Mouse (Mus musculus) CH12.LX (cell line): ENCODE data around the gene Gpr3.

Experiments
- CHD2 ChIP-seq: IDR thresholded peaks from 2 replicates; pipeline ENCODE4 v1.6.1; 2011; ENCODE audit warnings: low read length, improper control_type of control experiment
- CTCF ChIP-seq, 2 experiments: IDR thresholded peaks in 1 of 2; conservative IDR thresholded peaks in 1 of 2; 2 replicates each; pipeline ENCODE4 v1.5.1; 2011 to 2012; ENCODE audit warnings: low read depth in 2 of 2, low read length in 2 of 2, improper control_type of control experiment in 1 of 2, inconsistent platforms in 1 of 2, mild to moderate bottlenecking in 1 of 2, moderate library complexity in 1 of 2
- EP300 ChIP-seq: IDR thresholded peaks from 2 replicates; pipeline ENCODE4 v1.6.1; 2011; ENCODE audit warnings: low read length, improper control_type of control experiment
- MAX ChIP-seq: IDR thresholded peaks from 2 replicates; pipeline ENCODE4 v1.6.1; 2011; ENCODE audit warnings: low read length, improper control_type of control experiment
- MEF2A ChIP-seq: IDR thresholded peaks from 2 replicates; pipeline ENCODE4 v1.6.1; 2014; ENCODE audit warnings: low read depth, mild to moderate bottlenecking, inconsistent platforms, low read length, improper control_type of control experiment, borderline replicate concordance
- MYC ChIP-seq: IDR thresholded peaks from 2 replicates; pipeline ENCODE4 v1.6.1; 2011; ENCODE audit warnings: low read depth, mild to moderate bottlenecking, improper control_type of control experiment, low read length
- POLR2A ChIP-seq: IDR thresholded peaks from 2 replicates; pipeline ENCODE4 v1.6.1; 2011; ENCODE audit warnings: low read depth, mild to moderate bottlenecking, improper control_type of control experiment, low read length
- RAD21 ChIP-seq: IDR thresholded peaks from 2 replicates; pipeline ENCODE4 v1.6.1; 2011; ENCODE audit warnings: low read depth, mild to moderate bottlenecking, low read length, improper control_type of control experiment, moderate library complexity
- SIN3A ChIP-seq: IDR thresholded peaks from 2 replicates; pipeline ENCODE4 v1.6.1; 2012; ENCODE audit warnings: low read length, improper control_type of control experiment, inconsistent platforms
- USF1 ChIP-seq: IDR thresholded peaks from 2 replicates; pipeline ENCODE4 v1.6.1; 2014; ENCODE audit warnings: low read depth, mild to moderate bottlenecking, inconsistent platforms, low read length, improper control_type of control experiment
- ZC3H11A ChIP-seq: IDR thresholded peaks from 2 replicates; pipeline ENCODE4 v1.6.1; 2012; ENCODE audit warnings: low read depth, mild to moderate bottlenecking, inconsistent platforms, low read length, improper control_type of control experiment

GRCm38 (mm10) chr4:133255392-133255791 is 43.1 kb upstream of the Gpr3 start:
- TF ChIP-seq CTCF (conservative IDR thresholded peaks at IDR 0.05 in 1 of 2, IDR thresholded peaks at IDR 0.05 in 1 of 2; ENCODE audit: low read depth in 2 of 2, low read length in 2 of 2) = no peak
- TF ChIP-seq POLR2A = no peak
- TF ChIP-seq EP300 = no peak
- TF ChIP-seq MYC = no peak
- TF ChIP-seq MAX = no peak
- no peak for TF ChIP-seq CHD2
- TF ChIP-seq MEF2A = no peak
- no peak for TF ChIP-seq SIN3A
- TF ChIP-seq ZC3H11A = no peak
- TF ChIP-seq RAD21 = no peak
- no peak for TF ChIP-seq USF1
